Mouse (Mus musculus): ENCODE results near the gene Sycp2. TPM values are rescaled to one million over a fixed set of nuclear protein-coding genes. Genes with fewer than 3 reads are reported as not detected.

Gene Sycp2
- under 1 TPM; 0.07 to 0.30 TPM for total RNA-seq (2021)
- long read RNA-seq, experiment 1: 0 reads
- long read RNA-seq, experiment 2: 0 reads

DNA sequence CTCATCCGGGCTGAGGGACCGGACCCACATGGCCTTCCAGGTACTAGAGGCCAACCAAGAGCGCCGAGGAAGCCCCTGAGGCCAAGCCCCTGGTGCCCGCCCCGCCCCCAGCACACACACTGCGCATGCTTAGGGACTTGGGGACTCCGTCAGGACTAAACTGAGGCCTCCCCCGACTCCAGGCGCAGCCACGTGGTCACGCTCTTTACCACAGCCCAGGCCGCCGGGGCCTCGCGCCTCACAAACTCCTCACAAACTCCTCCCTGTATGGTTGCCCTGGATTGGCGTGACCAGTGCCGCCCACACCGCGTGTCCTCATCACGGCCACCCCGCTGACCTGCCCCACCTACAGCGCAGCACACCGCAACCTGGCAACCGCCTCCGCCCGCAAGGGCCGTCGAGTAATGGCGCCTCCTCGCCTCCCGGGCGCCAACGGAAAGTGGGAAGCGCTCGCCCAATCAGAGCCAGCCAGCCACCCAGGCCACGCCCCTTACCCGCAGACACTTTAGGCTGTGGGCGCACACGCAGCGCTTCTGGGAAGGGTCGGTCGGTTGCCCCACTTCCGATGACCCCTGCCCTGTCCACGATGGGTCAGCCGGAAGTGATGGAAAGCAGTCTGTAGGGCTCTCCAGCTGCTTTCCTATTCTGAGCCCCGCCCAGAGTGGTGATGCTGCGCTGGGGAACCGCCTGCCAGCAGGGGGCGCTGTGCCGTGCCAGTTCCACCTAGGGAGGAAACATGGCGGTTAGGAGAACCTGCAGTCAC, at the start of gene Sycp2:
Gene Sycp2, minus strand, starts transcription at position 633 of the 763 bp plus-strand sequence.
- no peak for DNase-seq

DNA sequence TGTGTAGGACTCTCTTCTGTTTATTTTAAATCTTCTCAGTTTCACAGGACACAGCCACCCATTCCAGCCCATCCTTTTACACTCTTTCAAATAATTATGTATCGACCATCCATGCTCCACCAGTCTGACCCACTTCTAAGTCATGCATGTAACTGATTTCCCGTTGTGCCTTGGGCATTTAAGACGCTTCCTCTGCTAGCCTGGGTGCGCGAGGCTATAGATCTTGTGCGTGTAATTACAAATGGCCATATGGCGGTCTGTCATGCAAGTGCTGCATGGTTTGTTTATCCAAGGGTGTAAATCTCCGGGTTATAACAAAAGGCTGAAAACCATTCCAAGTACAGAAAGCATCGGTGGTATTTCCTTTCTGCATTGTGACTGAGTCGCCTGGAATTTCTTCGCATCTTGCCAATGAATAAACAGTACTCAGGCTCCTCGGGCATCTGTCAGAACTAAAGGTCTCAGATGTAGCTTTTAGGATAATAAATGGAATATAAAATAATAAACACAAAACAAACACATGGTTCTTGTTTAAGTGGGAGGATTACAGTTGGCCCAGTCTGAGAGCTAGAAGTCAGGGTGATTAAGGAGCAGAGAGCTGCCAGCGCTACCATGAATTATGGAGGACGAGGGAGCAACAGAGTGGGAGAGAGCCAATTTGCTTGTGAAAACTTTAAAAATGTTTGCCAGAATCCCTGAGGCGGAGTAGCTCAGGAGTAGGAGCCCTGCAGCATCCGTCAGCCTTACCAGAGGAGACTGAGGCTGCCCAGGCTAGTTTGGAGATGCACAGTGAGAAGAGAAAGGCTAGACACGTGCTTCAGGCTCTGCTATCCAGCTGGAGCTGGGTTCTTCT, 47.4 kb upstream of the Sycp2 start:
- DNase-seq: peak in 1 of 2 experiments; percentile 4

DNA sequence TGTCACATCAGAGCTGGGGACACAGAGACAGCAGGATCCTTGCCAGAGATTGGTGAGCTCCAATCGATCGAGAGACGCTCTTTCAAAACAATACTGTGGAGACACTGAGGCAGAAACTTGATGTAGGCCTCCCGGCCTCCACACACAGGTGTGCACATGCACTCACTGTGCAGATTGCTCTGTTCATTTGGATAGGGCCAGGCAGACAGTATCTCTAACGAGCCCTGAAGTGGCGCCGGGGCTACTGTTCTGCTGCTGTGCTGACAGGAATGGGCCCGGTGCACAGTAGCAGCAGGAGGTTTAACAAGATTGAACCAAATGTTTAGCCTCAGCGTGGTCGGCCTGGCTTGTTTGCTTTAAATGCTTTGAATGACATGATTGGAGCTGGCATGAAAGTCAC, 43.5 kb upstream of the Sycp2 start:
- DNase-seq: no peak

DNA sequence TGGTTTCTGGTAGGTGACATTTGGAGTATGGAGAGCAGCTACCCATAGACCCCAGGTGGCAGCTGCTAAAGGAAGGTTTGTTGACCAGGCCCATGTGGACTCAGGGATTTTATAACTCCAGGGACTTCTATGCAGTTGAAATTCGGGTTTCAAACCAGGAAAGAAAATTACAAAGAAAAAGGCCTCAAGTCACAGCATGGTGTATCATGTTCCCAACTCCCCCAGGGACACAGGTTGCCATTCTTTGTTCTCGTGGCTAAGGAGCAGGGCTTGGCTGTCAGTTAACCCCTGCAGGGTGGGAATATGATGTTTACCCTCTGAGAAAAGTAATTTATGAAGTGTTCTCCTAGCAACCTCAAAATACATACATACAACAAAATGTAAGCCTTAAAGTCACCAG, 42.8 kb upstream of the Sycp2 start:
- DNase-seq: no peak

DNA sequence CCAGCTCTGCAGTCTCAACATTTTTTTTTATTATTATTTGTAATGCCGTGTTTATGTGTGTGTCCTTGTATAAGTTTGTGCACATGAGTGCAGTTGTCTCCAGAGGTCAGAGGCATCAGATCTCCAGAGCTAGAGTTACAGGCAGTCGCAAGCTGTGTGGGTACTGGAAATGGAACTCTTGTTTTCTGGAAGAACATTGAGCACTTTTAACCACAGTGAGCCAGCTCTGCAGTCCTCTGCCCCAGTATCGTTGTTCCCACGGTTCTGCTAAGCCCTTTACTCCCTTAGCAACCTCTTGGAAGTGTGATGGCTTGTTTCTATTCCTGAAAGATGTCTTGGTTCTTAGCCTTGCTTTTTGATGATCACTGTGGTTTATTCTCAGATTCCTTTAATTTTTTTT, 41.9 kb upstream of the Sycp2 start:
- no peak for DNase-seq

DNA sequence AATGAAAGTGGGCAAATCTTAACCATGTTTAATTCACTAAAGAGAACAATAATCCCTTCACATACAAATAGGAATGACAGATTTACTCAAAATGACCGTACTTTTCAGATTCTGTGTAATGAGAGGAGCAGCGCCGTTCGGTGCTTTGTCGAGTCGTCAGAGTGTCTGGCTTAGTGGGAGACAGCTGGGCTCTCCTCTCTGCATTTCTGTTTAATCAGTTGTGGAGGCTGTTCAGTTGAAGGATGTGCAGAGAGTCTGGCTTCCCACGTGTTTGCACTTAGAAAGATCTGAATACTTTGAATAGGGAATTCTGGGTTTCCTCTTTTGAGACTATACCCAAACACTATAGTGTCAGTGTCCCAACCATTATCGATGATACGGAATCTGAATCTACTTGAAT, 29.8 kb upstream of the Sycp2 start:
- DNase-seq: no peak

DNA sequence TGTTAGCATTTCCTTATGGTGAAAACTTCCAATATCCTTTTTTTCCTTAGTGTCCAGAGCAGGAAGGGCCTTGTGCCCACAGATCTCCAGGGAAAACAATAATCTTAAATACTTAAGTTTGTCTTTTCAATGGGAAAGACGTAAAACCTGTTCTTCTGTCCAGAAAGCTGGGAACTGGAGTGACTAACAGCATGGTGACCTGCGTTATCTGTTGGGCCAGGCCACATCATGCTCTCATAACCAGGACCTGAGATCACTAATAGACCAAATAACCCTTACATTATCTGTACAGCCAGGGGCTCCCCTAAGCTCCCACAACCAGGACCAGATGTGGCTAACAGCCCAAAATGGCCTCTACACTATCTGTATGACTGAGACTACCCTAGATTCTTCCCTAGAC, 26.4 kb upstream of the Sycp2 start:
- no peak for DNase-seq

DNA sequence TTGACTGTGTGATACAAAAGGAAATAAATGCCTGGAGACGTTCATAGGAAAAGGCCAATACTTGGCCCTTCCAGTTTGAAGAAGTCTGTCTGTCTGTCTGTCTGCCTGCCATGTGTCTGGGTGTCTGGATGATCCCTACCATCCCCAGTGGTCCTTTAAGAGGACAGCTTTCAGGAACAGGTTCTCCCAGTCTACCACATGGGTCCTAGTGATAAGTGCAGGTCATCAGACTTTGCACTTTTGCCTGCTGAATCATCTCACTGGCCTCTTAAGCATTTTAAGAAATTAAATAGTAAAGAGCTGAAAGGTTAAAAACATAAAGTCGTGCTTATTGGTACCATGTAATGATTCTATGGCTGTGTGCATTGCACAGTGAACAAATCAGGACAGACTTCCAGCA, 26.0 kb upstream of the Sycp2 start:
- no peak for DNase-seq

DNA sequence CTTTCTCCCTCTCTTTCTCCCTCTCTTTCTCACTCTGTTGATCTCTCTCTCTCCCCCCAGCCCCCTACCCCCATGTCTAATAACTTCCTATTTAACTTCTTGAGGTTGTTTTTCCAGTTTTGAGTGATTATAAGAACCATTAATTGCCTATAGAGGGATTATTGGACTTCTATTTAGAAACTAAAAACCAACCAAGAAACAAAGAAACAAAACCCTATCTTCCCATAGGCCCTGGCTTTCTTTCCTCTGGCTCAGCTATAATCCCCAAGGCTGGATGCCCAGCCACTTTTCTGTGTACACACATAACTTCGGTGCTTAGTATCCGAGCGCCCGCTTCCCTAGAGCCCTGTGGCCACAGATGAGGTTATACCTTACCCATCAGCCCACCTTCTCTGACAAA, 22.7 kb upstream of the Sycp2 start, which contains the start of gene Cdh26:
Gene Cdh26, plus strand, starts transcription at position 301 of the 400 bp plus-strand sequence.
- DNase-seq: no peak

DNA sequence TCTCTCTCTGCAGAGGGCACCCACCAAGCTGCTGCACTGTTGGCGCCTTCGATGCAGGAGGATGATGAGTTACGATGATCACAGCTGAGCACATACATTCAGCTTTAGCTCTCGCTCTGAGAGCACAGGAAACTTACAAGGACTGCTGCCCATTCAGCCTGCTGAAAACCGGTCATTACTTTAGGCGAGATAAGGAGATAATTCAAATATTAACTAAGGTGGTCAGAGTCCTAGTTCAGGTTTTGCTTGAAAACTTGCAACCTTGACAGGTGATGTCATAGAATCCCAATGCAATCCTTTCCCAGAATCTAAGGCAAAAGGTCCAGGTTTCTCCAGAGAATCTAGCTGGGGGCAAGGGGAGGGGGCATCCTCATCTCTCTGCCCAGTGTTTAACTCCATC, 21.9 kb upstream of the Sycp2 start:
- no peak for DNase-seq

DNA sequence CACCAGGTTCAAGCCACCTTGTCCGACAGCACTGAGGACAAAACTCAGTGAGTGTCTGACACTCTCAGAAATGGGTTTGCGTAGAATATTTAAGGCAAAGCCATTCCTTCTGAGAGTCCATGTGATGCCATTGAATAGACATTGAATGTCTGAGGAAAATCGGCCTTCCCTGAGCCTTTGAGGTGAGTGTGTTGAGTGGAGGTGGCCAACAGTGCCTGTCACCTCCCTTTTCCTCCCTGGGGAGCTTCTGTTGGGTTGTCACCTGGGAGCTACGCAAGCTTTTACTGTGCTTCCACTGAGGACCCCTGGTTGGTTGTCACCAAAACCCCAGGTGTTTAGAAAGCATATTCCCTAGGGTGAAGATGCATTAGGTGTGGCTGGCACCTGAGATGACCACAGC, 21.2 kb upstream of the Sycp2 start:
- DNase-seq: no peak

DNA sequence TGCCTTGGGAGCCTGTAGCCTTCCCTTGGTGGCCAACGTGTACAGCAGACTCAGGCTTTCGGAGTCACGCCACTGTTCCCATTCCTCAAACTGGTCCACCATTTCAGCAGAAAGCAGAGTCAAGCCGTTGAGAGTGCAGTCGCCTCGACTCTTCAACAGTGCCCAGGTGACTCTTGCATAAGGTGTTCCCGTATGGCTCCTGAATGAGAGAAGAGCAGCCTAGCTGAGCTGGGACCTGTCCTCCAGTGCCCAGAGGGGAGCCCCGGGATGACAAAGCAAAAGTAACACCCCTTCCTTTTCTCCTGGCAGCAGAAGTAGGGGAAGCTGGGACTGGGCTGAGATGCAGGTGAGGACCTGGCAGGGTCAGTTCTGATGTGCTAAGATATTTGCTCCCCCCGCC, 20.7 kb upstream of the Sycp2 start:
- no peak for DNase-seq

DNA sequence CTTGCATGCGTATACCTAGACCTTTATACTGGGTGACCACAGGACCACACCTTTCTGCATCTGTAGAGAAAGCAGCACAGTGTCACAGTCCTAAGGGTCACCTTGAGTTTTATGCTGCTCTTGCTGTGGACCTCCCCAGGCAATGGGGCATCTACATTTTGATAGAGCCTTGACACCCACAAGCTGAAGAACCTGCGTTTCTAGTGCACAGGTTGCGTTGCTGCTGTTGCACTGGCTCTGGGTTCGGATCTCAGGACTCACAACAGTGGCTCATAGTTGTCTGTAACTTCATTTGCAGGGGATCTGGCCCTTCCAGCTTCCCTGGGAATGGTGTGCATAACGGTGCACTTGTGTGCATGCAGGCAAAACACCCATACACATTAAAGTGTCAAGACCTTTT, 19.7 kb upstream of the Sycp2 start:
- no peak for DNase-seq

DNA sequence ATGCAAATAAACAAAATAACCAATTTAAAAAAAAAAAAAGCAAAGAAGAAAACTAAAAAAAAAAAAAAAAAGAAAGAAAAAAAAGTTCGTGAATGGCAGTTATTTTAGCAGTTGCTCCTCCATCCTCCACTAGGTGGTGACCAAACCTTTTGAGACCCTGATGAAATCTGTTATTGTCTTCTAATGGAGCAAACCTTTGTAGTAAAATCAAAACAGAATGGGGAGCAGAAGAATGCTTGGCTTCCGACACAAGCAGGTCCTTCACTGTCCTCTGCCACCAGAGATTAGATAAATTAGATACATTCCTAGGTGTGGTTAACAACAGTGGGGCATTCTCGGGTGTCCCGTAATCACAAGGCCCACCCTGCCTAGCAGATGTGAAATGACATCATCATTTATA, 18.7 kb upstream of the Sycp2 start:
- DNase-seq: no peak

DNA sequence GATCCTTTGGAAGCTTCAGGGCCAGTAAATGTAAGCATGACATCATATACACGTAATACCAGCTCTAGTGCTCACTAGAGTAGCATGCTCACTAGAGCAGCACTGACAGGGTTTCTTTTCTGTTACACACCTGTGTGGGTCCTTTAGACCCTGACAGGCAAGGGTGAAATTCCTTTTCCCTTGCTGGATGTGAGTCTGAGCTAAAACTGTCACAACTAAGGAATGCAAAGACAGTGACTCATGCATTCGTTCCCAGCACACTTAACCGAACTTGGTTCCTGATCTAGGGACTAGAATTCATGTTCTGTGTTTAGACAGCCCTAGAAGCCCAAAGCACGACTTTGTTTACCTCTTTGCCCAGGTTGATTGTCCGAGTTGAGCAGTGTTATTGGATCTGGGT, 15.7 kb upstream of the Sycp2 start:
- no peak for DNase-seq

DNA sequence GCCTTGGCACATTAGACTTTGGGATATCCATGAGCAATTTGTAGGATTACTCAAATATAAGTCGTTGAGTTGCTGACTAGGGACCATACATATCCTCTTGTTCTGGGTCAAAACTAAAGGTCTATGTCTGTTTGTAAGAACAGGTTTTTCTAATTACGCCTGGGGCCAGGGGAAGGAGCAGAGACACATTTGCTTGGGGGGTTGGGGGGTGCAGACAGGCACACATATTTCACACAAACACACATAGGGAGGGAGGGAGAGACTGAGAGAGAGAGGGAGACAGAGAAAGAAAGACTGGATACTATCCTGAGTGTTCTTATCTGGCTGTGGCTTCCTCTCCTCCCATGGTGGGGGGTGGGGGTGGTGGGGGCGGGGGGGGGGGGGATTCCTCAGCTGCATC, 14.7 kb upstream of the Sycp2 start:
- no peak for DNase-seq

DNA sequence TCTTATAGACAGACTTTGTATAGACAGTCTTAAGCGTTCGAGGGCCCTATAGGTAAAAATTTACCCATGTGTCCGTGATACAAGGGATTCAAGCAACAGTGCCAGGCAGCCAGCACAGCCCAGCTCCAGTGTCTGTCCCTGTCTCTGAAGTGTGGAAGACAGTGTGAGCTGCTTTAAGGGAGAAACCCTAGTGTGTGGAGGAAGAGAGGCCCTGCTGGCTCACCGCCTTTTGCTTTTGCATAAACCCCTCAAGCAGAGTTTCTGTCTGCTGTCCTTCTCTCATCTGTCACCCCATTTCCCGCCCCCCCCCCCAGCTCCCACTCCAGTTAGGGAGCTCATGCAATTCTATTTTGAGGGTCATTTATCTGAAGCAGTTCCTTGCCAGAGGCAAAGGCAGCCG, 14.1 kb upstream of the Sycp2 start:
- DNase-seq: no peak

DNA sequence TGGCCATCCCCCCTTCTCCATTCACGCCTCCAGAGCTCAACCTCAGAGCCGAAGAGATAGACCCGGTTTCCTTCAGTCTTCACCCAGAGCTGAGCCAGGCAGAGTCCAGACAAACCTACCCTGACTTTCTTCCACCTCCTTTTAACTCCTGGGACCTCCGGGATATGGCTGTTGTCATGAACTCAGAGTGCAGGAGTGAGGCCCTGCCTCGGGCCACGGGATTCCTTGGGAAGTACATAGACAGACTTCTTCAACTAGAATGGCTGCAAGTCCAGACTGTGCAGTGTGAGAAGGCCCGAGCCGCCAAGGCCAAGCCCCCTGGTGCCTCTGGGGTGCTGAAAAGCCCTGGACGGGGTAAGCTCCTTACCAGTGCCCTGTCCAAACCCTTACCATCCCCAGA, 13.1 kb upstream of the Sycp2 start:
- no peak for DNase-seq

DNA sequence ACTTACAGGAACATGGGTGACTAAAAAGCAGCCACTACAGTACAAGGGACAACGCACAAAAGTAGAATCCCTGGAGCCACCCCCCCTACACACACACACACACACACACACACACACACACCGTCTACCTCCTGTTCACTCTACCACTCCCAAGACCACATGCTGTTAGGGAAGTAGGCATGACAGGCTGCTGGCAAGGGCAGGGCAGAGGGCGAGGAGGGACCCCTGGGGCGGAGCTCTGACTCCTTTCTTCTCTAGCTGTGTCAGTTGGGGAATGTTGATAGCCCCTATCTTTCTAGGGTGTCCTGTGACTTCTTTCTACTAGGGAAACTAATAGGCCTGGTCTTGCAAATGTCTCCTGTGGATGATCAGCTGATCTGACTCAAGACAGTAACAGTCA, 9.5 kb upstream of the Sycp2 start:
- no peak for DNase-seq

DNA sequence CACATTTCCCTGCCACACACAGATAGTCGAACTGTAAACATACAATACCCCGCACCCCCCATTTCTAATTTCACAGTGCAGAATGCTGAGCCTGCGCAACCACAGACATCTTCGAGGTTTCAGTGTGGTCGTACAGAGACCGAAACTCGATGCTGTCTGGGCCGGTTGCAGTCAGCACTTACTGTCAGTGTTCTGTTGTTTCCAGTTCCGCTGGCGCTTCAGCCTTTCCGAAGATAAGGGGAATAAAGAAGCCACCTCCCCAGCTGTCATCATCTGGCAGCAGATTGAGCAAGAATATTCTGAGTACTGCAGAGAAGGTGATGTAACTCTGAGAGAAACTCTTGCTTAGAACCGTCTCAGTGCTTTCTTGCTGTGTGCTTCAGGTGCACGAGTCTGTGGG, 8.9 kb upstream of the Sycp2 start:
- no peak for DNase-seq

DNA sequence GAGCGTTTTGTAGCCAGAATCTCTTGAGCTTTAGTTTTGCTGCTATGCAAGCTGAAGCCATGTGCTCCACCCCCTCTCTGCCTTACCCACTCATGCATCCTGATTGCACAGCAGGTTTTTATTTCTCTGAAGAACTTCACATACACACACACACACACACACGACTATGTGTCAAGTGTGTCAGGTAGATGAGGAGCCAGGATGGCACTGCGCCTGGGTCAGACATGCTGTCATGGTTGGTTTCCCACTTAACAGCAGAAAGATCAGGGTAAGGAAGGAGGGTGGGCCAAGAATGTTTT, 7.6 kb upstream of the Sycp2 start:
- no peak for DNase-seq

DNA sequence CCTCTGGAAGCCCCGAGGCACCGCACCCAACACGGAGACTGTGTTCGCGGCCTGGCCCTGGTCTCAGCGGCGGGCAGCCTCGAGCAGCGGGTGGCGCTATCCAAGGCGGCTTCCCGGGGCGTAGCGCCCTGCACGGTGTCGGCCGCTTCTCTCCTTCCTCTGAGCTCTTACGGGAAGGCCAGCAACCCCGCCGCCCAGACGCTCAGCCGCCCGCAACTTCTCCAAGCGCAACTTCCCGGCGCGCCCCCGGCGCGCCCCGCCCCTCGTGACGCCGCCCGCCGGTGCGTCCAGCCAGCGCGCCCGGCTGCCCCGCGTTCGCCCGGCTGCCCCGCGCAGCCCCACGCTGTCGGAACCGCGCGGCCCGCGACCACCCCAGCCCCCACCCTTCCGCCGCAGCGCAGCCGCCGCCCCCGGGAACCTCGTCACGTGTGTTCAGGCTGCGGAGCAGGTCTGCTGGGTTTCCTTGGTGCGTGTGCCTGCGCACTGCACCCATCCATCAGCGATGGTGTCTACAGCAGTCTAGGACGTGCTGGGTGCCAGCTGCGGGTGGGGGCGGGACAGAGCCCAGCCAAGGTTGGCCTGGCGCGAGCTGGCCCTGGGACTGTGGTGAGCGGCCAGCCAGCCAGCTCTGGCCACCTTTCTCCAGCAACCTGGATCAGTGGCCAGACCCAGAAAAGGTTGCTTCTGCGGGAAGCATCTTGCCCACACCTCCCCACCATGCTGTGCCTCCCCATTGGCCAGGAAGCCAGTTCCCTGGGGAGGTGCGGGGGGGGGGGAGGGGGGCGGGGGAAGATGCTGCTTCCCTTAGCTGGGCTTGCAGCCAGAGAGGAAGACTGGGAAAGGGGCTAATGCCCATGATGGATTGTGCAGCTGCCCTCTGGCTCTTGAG, 7.0 kb upstream of the Sycp2 start, which contains the start of the genes Ppp1r3d and Fam217b:
Gene Ppp1r3d, minus strand, starts transcription at position 212 of the 889 bp plus-strand sequence.
Gene Fam217b, plus strand, starts transcription at position 264 of the 889 bp plus-strand sequence.
- peak; percentile 53 to 68 for DNase-seq
